Mouse (Mus musculus) CD4-positive, CD25-positive, alpha-beta regulatory T cell, adult 9 weeks (primary cell): ENCODE data around the gene Ripor1. TPM values are rescaled to one million over a fixed set of nuclear protein-coding genes. Genes with fewer than 3 reads are reported as not detected.

Source experiments
- polyA plus RNA-seq: library from polyadenylated mRNA; unstranded; fragments of 100-300 nt; shearing (Covaris generic); gene quantifications from one replicate; pipeline ENCODE4 v1.2.1, GENCODE M21; 2017

Ripor1 gene
- polyA plus RNA-seq: 11.5 TPM

DNA sequence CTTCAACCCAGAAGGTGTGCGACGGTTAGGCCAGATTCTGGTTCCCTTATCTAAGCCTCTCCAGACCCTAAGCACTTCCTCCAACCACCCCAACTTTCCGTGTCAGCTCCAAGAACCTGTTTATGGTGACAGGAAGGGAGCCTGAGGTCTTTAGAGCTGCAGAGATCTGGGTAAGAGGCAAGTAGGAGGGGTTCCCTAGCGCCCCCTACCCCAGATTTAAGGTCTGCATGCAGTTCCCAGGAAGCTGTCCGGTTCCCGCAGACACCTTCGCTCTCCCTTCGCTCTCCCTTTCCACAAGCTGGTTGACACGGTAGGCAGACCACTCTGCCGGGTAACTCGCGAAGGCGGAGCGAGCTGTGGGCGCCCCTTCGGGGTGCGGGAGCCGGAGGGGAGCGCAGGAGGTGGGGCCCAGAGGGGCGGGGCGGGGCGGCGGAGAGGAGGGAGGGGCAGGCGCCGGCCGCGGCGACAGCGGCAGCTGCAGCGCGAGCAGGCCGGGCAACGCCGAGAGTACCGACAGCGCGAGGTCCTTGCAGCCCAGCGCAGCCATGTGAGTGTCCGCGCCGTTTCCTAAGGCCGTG lies at the start of gene Ripor1:
Gene Ripor1, plus strand, starts transcription at position 452 of the 578 bp plus-strand sequence.

DNA sequence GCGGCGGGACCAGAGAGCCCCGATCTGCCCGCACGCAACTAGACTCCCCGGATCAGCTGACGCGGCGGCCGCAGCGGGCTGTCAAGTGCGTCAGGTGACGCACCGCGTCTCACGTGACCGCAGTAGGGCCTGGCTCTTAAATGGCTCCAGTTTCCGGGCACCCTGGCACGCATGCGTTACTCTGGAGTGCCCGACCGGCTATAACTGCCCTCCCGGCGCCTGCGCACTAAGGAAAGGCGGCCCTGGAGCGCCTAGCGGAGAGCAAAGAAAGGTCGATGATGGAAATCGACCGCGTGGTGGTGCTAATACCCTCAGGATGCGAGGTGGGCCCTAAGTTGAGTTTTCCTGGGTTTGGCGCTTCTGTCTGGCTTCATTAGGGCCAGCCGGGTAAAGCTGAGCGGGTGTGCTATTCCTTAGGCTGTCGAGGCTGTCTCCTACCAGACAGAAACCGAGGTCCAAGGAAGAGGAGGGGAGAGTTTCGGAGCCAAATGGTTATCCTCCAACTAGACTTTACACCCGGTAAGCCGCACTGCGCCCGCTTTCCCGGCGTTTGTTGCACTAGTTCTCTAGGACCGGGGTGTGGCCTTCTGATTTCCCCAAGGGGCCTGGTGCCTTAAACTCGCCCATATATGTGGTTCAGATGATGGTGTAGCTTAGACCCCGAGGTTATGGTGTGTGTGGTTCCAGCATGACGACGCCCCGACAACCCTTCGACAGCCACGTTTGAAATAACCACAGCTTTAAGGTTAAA lies 38.9 kb upstream of the Ripor1 start, which contains the start of gene Atp6v0d1:
Gene Atp6v0d1, minus strand, starts transcription at position 96 of the 751 bp plus-strand sequence.

GRCm38 (mm10) chr8:105636018-105636962 lies 31.2 kb downstream of the Ripor1 start, which contains the start of gene Ctcf:
Gene Ctcf, plus strand, starts transcription at chr8:105636568.

GRCm38 (mm10) chr8:105636963-105637510 lies 32.0 kb downstream of the Ripor1 start, which contains the start of gene Agrp:
Gene Agrp, minus strand, starts transcription at chr8:105637393.

Other genes with a start within 250 kb of the Ripor1 start
- gene Plekhg4, start 232.0 kb upstream of the Ripor1 start, polyA plus RNA-seq: 0.17 TPM
- gene Kctd19, start 191.8 kb upstream of the Ripor1 start, polyA plus RNA-seq: not detected
- not detected for gene Lrrc36, start 191.7 kb upstream of the Ripor1 start, polyA plus RNA-seq
- gene Tppp3, start 133.7 kb upstream of the Ripor1 start, polyA plus RNA-seq: not detected
- gene Zdhhc1, start 108.4 kb upstream of the Ripor1 start, polyA plus RNA-seq: 2.3 TPM
- gene Hsd11b2, start 86.5 kb upstream of the Ripor1 start, polyA plus RNA-seq: not detected
- 55.5 TPM for gene Atp6v0d1, start 39.2 kb upstream of the Ripor1 start, polyA plus RNA-seq
- 33.9 TPM for gene Ctcf, start 31.3 kb downstream of the Ripor1 start, polyA plus RNA-seq
- gene Agrp, start 32.1 kb downstream of the Ripor1 start, polyA plus RNA-seq: 0.72 TPM
- gene Carmil2, start 81.0 kb downstream of the Ripor1 start, polyA plus RNA-seq: 12.1 TPM
- 95.6 TPM for gene Acd, start 95.8 kb downstream of the Ripor1 start, polyA plus RNA-seq
- 10.6 TPM for gene Pard6a, start 95.9 kb downstream of the Ripor1 start, polyA plus RNA-seq
- not detected for gene 4933405L10Rik, start 102.4 kb downstream of the Ripor1 start, polyA plus RNA-seq
- gene Enkd1, start 103.0 kb downstream of the Ripor1 start, polyA plus RNA-seq: 3.4 TPM
- gene Gfod2, start 153.4 kb downstream of the Ripor1 start, polyA plus RNA-seq: 5.5 TPM
- gene Ranbp10, start 222.1 kb downstream of the Ripor1 start, polyA plus RNA-seq: 34.6 TPM
- not detected for gene Tsnaxip1, start 222.5 kb downstream of the Ripor1 start, polyA plus RNA-seq
- 20.2 TPM for gene Cenpt, start 248.0 kb downstream of the Ripor1 start, polyA plus RNA-seq
- 7.6 TPM for gene Thap11, start 249.9 kb downstream of the Ripor1 start, polyA plus RNA-seq